Mouse (Mus musculus) 3134 (cell line): ENCODE results near the gene Car12.

Source experiments
- DNase-seq: peaks from one replicate; pipeline ENCODE4 v3.0.0-alpha.2; 2011; ENCODE audit warnings: low spot score; ENCODE audit not compliant: insufficient read length; ENCODE audit errors: extremely low read depth

Car12 gene

DNA sequence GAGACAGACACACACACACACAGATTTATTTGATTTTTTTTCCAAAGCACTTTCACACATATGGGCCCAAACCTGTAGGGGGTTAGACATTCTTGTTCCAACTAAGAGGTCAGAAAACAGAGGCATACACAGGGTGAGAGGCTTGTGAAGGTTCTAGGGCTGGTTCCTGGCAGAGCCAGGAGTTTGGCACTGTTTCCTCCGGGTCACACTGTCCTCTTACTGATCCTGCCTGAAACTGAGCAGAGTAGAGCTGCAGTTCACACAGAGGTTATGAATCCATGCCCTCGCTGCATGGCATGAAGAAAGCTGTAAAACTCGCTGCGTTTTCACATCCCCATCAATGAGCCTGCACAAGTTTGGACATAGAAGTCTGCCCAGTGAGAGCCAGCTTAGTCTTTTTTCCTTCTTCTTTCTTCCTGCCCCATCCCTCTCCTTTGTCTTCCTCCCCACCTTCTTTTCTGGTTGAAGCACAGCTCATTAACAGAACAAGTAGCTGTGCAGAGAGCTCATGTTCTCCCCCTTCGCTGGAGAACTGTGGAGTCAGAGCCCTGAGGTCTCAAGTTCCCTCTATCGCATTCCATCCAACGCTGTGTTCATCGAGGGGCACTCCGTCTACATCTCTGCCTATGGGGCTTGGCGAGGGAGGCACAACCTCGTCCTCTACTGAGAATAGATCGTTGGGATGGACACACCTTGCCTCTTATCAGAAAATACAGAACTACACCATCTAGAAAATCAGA lies 4.5 kb upstream of the Car12 start:
- DNase-seq: no peak

DNA sequence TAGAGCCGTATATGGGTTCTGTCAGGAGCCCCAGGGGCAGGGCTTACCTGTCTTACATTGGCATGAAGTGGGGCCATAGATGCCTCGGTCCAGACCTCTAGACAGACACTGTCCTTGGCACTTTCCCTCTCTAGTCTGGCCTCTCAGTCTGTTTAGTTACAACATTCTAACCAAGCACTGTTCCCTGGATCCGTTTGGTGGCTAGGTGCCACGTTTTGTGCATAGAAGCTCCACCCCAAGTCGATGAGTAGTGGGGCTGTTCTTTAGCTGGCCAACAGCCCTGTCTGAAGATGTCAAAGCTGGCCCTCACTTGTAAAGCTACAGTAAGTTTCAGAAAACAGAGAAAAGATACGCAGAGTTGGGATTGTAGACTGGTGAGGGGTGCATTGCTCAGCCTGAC lies 2.9 kb upstream of the Car12 start:
- no peak for DNase-seq

DNA sequence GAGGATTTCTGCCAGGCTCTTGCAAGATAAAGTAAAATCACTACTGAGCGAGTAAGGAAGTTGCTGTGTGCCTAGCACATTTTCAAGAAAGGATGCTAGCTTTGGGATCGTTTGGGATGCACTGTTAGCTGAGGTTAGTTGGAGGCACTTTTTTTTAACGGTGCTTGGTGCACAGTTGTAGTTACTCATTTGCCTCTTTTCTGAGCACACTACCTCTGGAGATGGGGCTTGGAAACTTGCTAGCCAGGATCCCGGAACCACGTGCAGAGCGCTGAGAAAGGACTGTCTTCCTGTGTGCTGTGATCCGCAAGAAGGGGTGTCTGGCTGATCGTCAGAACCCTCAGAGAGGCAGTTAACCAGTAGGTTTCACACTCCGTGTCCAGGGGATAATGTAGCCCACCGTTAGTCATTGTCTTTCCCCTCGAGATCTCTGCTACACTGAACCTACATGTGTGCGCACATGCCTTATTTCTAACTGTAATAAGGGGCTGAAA lies 583 bp downstream of the Car12 start:
- no peak for DNase-seq

- DNase-seq: no peak
Observed at GRCm38 (mm10) chr9:66715361-66715760, 1.9 kb downstream of the Car12 start.

DNA sequence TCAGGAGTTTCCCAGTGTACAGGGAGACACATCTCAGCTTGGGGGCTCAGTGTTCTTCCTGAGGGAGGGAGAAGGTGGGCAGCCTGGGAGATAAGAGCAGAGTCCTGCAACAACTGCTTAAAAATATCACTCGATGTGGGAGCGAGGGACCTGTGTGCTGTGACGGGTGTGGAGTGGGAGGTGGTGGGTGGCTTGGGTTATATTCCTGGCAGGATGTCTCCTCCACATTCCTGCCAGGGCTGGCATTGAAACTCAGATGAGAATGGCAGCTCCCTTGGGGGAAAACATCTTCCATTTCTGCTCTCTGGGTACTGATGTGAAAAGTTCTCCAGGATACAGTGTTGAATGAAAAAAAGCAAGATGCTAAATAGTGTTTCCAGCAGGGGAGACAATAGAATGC lies 3.0 kb downstream of the Car12 start:
- DNase-seq: no peak

DNA sequence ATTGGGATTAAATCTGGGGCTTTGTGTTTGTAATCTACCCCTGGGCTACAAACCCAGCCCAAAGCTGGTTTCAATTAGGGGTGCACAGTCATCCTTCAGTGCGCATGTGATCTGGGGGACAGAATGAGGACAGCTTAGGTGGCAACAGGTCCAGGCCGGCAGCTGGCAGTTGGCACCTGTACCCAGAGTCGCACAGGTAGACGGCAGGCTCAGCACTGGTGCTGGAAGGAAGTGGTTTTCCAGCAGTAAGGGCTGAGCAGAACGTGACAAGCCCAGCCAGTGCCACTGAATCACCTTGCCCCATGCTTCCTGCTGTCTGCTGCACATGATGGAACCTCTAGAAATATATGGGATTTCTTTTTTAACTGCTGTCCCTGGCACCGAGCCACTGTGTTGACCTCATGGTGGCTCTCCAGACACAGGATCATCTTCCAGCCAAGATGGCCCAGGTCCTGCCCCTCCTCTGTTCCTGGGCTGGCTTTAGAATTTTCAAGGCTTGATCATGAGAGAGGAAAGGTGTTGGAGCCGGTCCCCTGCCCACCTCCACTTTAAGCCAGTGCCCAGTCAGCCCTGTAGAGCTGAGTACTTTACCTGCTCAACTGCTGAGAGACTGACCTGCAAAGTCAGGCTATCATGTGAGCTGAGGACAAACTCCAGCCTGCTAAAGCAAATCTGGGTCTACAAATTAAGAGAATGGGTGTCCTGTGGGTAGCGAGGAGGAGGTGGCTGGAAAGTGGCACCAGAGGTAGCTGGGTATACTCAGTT lies 7.4 kb downstream of the Car12 start:
- no peak for DNase-seq

DNA sequence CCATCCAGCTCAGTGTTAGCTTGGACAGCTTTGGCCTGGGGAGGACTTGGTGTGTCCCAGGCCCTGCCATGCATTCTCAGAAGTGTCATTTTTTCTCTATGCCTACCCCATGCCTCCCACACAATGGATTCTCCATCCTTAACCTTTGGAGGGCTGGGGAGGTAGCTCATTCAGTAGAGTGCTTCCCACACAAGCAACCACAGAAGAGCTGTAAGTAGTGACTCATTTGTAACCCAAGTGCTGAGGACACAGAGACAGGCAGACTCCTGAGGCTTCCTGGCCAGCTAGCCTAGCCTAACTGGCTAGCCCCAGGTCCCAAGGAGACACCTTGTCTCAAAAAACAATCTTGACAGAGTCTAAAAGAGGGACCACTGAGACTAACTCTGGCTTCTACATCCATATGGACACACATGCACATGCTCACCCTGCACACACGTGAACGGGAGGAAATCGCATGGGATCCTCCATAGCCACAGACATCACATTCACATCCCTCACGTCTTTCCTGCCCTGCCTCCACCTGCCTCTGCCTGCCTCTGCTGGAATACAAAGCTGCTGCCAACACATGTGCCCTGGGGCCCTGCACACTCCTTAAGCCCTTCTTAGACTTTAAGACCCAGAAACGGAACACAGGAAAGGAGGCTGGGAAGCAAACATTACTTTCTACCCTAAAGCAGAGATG lies 8.8 kb downstream of the Car12 start:
- DNase-seq: no peak

GRCm38 (mm10) chr9:66722869-66723272 lies 9.4 kb downstream of the Car12 start:
- no peak for DNase-seq

DNA sequence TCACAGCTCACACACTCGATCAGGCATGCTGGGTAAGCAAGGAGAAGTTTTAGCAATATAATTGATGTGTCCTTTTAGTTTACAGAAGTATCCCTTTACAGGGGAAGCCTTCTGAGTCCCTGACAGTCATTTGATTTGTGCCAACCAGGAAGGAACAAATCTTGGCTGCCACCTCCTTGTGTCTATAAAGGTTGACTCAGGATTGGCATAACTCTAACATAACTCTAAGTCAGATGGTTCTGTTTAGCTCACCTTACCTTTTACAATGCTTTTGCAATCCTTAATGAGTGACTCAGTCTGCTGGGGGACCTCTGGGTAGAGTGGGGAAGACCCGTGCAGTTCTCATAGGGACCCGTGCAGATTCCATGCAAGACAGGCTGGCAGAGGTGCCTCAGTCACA lies 12.1 kb downstream of the Car12 start:
- no peak for DNase-seq

GRCm38 (mm10) chr9:66727333-66727732 lies 13.8 kb downstream of the Car12 start:
- no peak for DNase-seq

- DNase-seq: no peak
Observed at GRCm38 (mm10) chr9:66730556-66730955, 17.1 kb downstream of the Car12 start.

DNA sequence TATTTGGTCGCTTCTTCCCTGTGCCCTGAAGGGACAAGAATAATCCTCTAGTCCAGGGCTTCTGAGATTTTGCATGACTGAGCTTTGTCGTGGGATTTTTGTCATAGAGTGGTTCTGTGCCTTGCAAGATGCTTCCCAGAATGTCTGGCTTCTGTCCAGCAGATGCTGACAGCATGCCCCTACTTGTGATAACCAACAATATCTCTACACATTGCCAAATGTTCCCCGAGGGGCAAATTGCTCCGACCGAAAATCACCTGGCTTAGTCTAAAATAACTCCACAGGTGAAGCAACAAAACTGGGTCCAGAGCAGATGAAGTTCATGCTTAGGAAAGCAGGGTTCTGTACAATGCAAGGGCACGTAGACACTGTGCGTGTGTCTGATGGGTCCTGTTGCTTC lies 17.8 kb downstream of the Car12 start:
- DNase-seq: no peak

GRCm38 (mm10) chr9:66732791-66733691 lies 19.6 kb downstream of the Car12 start:
- DNase-seq: no peak

DNA sequence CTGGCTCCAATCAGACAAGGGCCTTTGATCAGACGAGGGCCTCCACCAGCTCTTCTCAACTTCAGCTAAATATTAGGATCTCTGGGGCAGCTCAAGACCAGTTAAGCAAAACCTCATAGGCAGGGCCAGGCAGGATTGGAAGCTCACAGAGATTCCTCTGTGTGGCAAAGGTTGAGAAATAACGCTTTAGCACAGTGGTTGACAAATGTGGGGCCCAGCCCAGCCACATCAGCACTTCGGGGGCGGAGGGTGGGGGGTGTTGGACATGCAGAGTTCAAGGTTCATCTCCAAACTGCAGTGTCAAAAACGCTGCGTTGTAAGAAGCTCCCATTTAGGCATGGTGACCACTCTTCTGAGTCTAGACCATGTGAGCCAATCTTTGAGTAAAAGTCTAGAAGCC lies 21.1 kb downstream of the Car12 start:
- DNase-seq: no peak

- DNase-seq: no peak
Observed at GRCm38 (mm10) chr9:66735122-66735521, 21.6 kb downstream of the Car12 start.

GRCm38 (mm10) chr9:66736016-66736415 lies 22.5 kb downstream of the Car12 start:
- no peak for DNase-seq

- DNase-seq: no peak
Observed at GRCm38 (mm10) chr9:66736551-66736950, 23.1 kb downstream of the Car12 start.

DNA sequence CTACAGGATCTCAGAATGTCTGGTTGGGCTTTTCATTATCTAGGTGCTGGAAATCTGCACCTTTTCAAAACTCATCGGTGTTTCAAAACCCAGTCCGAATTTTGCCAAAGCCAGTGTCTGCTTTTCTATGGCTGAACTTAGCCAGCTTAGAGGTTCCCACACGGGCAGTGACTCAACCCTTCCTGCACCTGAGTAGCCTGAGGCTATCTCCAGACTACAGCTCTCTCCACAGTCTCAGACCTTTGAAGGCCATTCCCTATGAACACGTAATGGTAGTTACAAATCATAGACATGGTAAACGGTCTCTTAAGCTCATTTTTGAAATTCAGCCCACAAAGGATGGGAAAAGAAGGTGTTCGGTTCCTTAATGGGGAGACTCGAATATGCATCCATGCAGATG lies 26.0 kb downstream of the Car12 start:
- DNase-seq: no peak

DNA sequence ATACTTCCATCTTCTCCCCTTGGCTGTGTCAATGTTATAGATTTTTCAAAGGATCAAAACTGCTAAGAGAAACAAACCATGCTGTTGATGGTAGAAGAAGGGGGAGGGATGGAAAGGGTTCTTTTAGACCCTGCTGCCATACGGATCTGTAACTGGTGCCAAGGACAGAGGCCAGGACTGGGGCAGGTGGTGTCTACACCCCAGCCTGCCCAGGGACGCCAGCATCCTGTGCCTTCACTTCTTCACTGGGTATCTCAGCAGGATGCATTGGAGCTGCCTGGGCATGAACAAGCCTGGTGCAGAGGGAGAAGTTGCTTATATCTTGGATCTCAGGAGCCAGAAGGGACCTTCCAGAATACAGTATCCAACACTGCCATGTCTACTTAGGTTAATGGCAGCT lies 31.0 kb downstream of the Car12 start:
- DNase-seq: no peak

DNA sequence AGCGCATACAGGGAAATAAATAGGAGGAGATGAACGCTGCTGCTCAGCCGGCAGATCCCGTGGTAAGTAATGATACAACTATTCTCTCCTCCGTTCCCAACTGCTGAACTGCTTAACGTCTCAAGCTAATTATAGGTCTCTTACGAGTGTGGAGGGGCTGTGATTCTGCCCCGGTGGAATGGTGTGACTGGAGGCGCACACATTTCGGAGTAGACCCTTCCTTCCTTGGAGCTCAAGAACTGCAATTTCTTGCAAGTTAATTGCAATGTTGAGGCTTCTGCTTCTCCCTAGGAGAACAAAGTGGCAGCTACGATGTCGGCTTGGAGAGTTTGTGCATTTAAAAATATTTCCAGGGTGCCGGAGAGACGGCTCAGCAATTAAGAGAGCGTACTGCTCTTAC lies 34.9 kb downstream of the Car12 start:
- DNase-seq: no peak

DNA sequence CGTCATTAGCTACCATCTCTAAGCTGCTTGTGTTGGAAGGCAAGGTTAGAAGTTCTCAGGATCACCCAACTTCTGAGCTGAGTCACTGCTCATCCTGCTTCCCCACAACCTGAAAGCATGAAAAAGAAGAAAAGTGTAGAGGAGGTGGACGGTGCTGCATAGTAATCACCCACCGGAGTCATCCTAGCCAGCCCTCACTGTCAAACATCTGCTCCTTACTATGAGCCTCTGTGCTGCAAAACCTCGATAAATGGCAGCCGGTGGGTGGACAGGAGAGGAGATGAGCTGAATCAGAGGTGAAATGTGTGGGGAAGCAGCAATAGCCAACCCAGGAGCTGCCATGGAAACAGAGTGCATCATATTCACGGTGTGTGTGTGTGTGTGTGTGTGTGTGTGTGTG lies 39.4 kb downstream of the Car12 start:
- DNase-seq: no peak
